Mouse (Mus musculus): ENCODE results near the gene L3mbtl4. TPM values are rescaled to one million over a fixed set of nuclear protein-coding genes. Genes with fewer than 3 reads are reported as not detected.
"Not testable (repeated sequence)": the region's sequence is repeated elsewhere in the genome, so short reads cannot be mapped to it uniquely, and the experiment has no call there.

L3mbtl4 gene
- polyA plus RNA-seq, 1 experiment: not detected

- Histone ChIP-seq H3ac (ENCODE audit: control insufficient read depth, insufficient read length) (no peak overlapping the region), H3K79me2 (ENCODE audit: control insufficient read depth, insufficient read depth) (no peaks in the 10 kb centered on the region), H3K27me3 (ENCODE audit: control insufficient read depth, insufficient read depth, insufficient read length) (no peaks in the 10 kb centered on the region), H3K4me3 (no peak overlapping the region), H3K36me3 (ENCODE audit: control insufficient read depth, insufficient read depth) (no peaks in the 10 kb centered on the region), H3K4me2 (ENCODE audit: low read depth) (no peak overlapping the region)
- TF ChIP-seq USF1 (IDR thresholded peaks at IDR 0.05; ENCODE audit: low read depth) (no peak), CEBPB (IDR thresholded peaks at IDR 0.05; ENCODE audit: insufficient read depth, poor library complexity, severe bottlenecking) (no peak), TCF12 (IDR thresholded peaks at IDR 0.05; ENCODE audit: insufficient read depth, poor library complexity, severe bottlenecking) (no peak), TCF3 (IDR thresholded peaks at IDR 0.05; ENCODE audit: insufficient read length, low read depth) (no peak), REST (IDR thresholded peaks at IDR 0.05; ENCODE audit: insufficient read depth, insufficient read length) (no peak), POLR2A (IDR thresholded peaks at IDR 0.05; ENCODE audit: insufficient read length, low read depth) (no peak), POLR2AphosphoS2 (IDR thresholded peaks at IDR 0.05; ENCODE audit: insufficient read length, low read depth) (no peak), MYOG (IDR thresholded peaks at IDR 0.05; ENCODE audit: control insufficient read depth in 1 of 3, insufficient read depth in 1 of 3, insufficient read length in 2 of 3, low read depth in 2 of 3) (no peak), SRF (IDR thresholded peaks at IDR 0.05; ENCODE audit: control insufficient read depth, insufficient read length, low read depth) (no peak), MAX (IDR thresholded peaks at IDR 0.05; ENCODE audit: low read depth) (no peak), MYOD1 (IDR thresholded peaks at IDR 0.05; ENCODE audit: control insufficient read depth in 1 of 3, insufficient read length in 2 of 3, low read depth in 2 of 3) (no peak), E2F4 (IDR thresholded peaks at IDR 0.05; ENCODE audit: insufficient read depth) (no peak)
Measured at GRCm38 (mm10) chr17:68388481-68388880, 114.9 kb downstream of the L3mbtl4 start.

DNA sequence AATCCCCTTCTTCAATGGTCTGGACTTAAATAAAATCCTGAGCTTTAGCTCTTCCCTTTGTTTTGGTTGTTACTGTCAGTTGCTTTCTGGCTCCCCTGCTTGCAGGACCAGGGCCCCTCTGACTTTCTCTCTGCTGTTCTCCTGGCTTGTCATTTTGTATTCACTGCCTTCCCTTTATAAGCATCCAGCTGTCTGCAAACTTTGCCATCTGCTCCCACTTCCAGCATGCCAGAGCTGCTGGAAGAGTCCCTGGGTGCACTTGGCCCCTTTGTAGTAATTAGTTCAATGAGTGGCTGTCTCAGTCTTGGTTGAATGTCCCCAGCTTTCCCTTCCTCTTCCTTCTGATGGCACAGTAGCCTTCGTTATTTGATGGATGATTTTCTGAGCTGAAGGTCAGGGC, 132.4 kb downstream of the L3mbtl4 start:
- no peaks in the 10 kb centered on the region for H3K79me2 ChIP-seq (ENCODE audit: control insufficient read depth, insufficient read depth)
- H3K4me3 ChIP-seq: no peak overlapping the region
- H3K27me3 ChIP-seq (ENCODE audit: control insufficient read depth, insufficient read depth, insufficient read length): no peaks in the 10 kb centered on the region
- no peak overlapping the region for H3ac ChIP-seq (ENCODE audit: control insufficient read depth, insufficient read length)
- H3K4me2 ChIP-seq (ENCODE audit: low read depth): no peak overlapping the region
- TF ChIP-seq POLR2AphosphoS2 (IDR thresholded peaks at IDR 0.05; ENCODE audit: insufficient read length, low read depth) (no peak), E2F4 (IDR thresholded peaks at IDR 0.05; ENCODE audit: insufficient read depth) (no peak), TCF3 (IDR thresholded peaks at IDR 0.05; ENCODE audit: insufficient read length, low read depth) (no peak), CEBPB (IDR thresholded peaks at IDR 0.05; ENCODE audit: insufficient read depth, poor library complexity, severe bottlenecking) (no peak), MYOD1 (IDR thresholded peaks at IDR 0.05; ENCODE audit: control insufficient read depth in 1 of 3, insufficient read length in 2 of 3, low read depth in 2 of 3) (no peak), MYOG (IDR thresholded peaks at IDR 0.05; ENCODE audit: control insufficient read depth in 1 of 3, insufficient read depth in 1 of 3, insufficient read length in 2 of 3, low read depth in 2 of 3) (no peak), USF1 (IDR thresholded peaks at IDR 0.05; ENCODE audit: low read depth) (no peak), MAX (IDR thresholded peaks at IDR 0.05; ENCODE audit: low read depth) (no peak), SRF (IDR thresholded peaks at IDR 0.05; ENCODE audit: control insufficient read depth, insufficient read length, low read depth) (no peak), REST (IDR thresholded peaks at IDR 0.05; ENCODE audit: insufficient read depth, insufficient read length) (no peak), POLR2A (IDR thresholded peaks at IDR 0.05; ENCODE audit: insufficient read length, low read depth) (no peak), TCF12 (IDR thresholded peaks at IDR 0.05; ENCODE audit: insufficient read depth, poor library complexity, severe bottlenecking) (no peak)
- H3K36me3 ChIP-seq (ENCODE audit: control insufficient read depth, insufficient read depth): no peaks in the 10 kb centered on the region

GRCm38 (mm10) chr17:68407121-68407520, 133.5 kb downstream of the L3mbtl4 start:
- not testable (repeated sequence) for H3K27me3 ChIP-seq (ENCODE audit: control insufficient read depth, insufficient read depth, insufficient read length); H3K79me2 ChIP-seq (ENCODE audit: control insufficient read depth, insufficient read depth); H3K4me3 ChIP-seq; H3K36me3 ChIP-seq (ENCODE audit: control insufficient read depth, insufficient read depth); H3ac ChIP-seq (ENCODE audit: control insufficient read depth, insufficient read length); H3K4me2 ChIP-seq (ENCODE audit: low read depth)

- H3K79me2 ChIP-seq (ENCODE audit: control insufficient read depth, insufficient read depth): no peaks in the 10 kb centered on the region
- TF ChIP-seq POLR2AphosphoS2 (IDR thresholded peaks at IDR 0.05; ENCODE audit: insufficient read length, low read depth) (no peak), MAX (IDR thresholded peaks at IDR 0.05; ENCODE audit: low read depth) (no peak), SRF (IDR thresholded peaks at IDR 0.05; ENCODE audit: control insufficient read depth, insufficient read length, low read depth) (no peak), TCF3 (IDR thresholded peaks at IDR 0.05; ENCODE audit: insufficient read length, low read depth) (no peak), CEBPB (IDR thresholded peaks at IDR 0.05; ENCODE audit: insufficient read depth, poor library complexity, severe bottlenecking) (no peak), TCF12 (IDR thresholded peaks at IDR 0.05; ENCODE audit: insufficient read depth, poor library complexity, severe bottlenecking) (no peak), USF1 (IDR thresholded peaks at IDR 0.05; ENCODE audit: low read depth) (no peak), MYOG (IDR thresholded peaks at IDR 0.05; ENCODE audit: control insufficient read depth in 1 of 3, insufficient read depth in 1 of 3, insufficient read length in 2 of 3, low read depth in 2 of 3) (no peak), REST (IDR thresholded peaks at IDR 0.05; ENCODE audit: insufficient read depth, insufficient read length) (no peak), MYOD1 (IDR thresholded peaks at IDR 0.05; ENCODE audit: control insufficient read depth in 1 of 3, insufficient read length in 2 of 3, low read depth in 2 of 3) (no peak), POLR2A (IDR thresholded peaks at IDR 0.05; ENCODE audit: insufficient read length, low read depth) (no peak)
- no peak overlapping the region for H3ac ChIP-seq (ENCODE audit: control insufficient read depth, insufficient read length)
Measured at GRCm38 (mm10) chr17:68422663-68423498, 149.3 kb downstream of the L3mbtl4 start.

DNA sequence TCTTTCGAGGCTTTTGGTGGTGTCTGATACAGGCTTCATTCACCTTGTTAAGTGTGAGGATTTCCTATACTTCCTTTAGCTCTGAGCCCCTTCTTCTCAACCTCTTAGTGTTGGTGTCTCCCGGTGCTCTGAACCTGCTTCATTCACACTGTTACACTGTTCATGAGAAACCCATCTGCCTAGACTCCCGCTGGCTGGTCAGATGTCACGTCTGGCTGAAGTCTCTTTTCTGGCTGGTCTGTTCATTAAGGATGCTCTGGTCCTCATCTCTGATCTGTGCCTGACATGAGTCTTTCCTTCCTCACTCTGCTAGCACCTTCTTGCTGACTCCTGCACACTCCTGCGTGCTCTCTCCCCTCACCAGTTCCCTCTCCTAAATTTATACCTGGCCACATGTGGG, 160.0 kb downstream of the L3mbtl4 start:
- Histone ChIP-seq H3K36me3 (ENCODE audit: control insufficient read depth, insufficient read depth) (no peaks in the 10 kb centered on the region), H3K4me2 (ENCODE audit: low read depth) (no peak overlapping the region), H3ac (ENCODE audit: control insufficient read depth, insufficient read length) (no peak overlapping the region), H3K79me2 (ENCODE audit: control insufficient read depth, insufficient read depth) (no peaks in the 10 kb centered on the region), H3K4me3 (no peak overlapping the region), H3K27me3 (ENCODE audit: control insufficient read depth, insufficient read depth, insufficient read length) (no peaks in the 10 kb centered on the region)
- no peak for TF ChIP-seq TCF3 (IDR thresholded peaks at IDR 0.05; ENCODE audit: insufficient read length, low read depth)

More at GRCm38 (mm10) chr17:68422663-68423498, 149.3 kb downstream of the L3mbtl4 start:
- Histone ChIP-seq H3K27me3 (ENCODE audit: control insufficient read depth, insufficient read depth, insufficient read length) (no peaks in the 10 kb centered on the region), H3K4me2 (ENCODE audit: low read depth) (no peak overlapping the region), H3K4me3 (no peak overlapping the region), H3K36me3 (ENCODE audit: control insufficient read depth, insufficient read depth) (no peaks in the 10 kb centered on the region)

All from myocyte (in vitro differentiated cells).